In the genomic region with DNA sequence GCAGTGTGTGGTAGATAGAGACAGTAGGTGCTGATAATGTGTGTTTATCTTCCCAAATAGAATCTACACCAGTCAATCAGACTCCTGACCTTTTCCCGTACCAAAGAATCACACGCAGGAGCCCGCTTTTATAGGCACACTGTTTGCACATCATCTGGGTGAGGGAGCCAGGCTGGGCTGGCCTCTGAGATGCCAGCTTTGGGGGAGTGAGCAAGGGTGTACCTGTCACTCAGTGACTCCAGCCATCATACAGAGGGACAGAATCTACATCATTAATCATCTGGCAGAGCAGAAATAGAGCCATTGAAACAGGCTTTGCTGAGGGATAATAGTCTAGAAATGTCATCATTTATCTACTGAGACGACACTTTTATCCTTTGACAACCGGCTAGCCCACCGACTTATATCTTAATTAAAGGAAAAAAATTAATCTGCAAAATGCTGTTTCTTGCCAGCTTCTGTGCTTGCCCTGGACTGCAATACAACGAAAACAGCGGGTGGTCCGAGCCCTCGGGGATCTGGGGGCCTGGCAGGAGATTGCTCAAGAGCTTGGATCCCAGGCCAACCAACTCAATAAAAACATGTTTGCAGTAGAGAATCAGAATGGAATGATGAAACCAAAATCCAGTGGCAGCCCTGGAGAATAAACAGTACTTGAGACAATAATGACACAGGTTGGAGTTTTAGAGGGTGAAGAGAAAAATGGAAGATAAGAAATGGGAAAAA, we compare ENCODE assay signal across 19 mouse cellular contexts.
DNase-seq lines count a peak whose midpoint lies in the region; ATAC-seq and TF ChIP-seq lines count a peak whose summit lies in the region.
"Had no signal": no experiment of that assay in that cellular context is flagged by ENCODE, and none has a peak within 500 bp of the region (broad histone marks: within the 10 kb centered on the region; RNA-seq: fewer than 3 reads in every experiment).

No protein-coding gene starts in this region.

- H3K36me3 ChIP-seq in forebrain, embryonic 15.5 days: 0 out of 2 replicates have a peak, but pooled peaks cover 3% of the 10 kb centered on the region
- peaks cover 2% of the 10 kb centered on the region; the same call in 1 of the 2 replicates for H3K36me3 ChIP-seq in forebrain, embryonic 13.5 days (ENCODE audit: poor library complexity, severe bottlenecking)
- no peaks in the 10 kb centered on the region for H3K36me3 ChIP-seq in heart, adult 2 months (ENCODE audit: control insufficient read depth, insufficient read depth, low read length)
- no peaks in the 10 kb centered on the region for H3K36me3 ChIP-seq in heart, embryonic 11.5 days (ENCODE audit: control insufficient read depth, insufficient read depth, low read length)
- H3K36me3 ChIP-seq in midbrain, embryonic 13.5 days: peaks cover 25% of the 10 kb centered on the region
- H3K36me3 ChIP-seq: G1E; limb, embryonic 12.5 days; liver, embryonic 15.5 days had no signal

- H3K9ac ChIP-seq in forebrain, embryonic 15.5 days (replicated peaks): no peak overlapping the region
- H3K9ac ChIP-seq in forebrain, embryonic 13.5 days: no peak overlapping the region
- no peak overlapping the region for H3K9ac ChIP-seq in heart, adult 2 months (ENCODE audit: low read depth, low read length)
- no peak overlapping the region for H3K9ac ChIP-seq in heart, embryonic 11.5 days (ENCODE audit: low read depth, low read length)
- no peak overlapping the region for H3K9ac ChIP-seq in midbrain, embryonic 13.5 days (replicated peaks)
- H3K9ac ChIP-seq: hindbrain, embryonic 15.5 days; limb, embryonic 12.5 days; liver, embryonic 15.5 days; neural tube, embryonic 13.5 days had no signal

- TF ChIP-seq CTCF in heart, adult 2 months (IDR thresholded peaks at IDR 0.05): no peak

- no peak overlapping the region for H3K4me3 ChIP-seq in forebrain, embryonic 15.5 days
- no peak overlapping the region for H3K4me3 ChIP-seq in forebrain, embryonic 13.5 days
- no peak overlapping the region for H3K4me3 ChIP-seq in heart, adult 2 months
- no peak overlapping the region for H3K4me3 ChIP-seq in heart, embryonic 11.5 days (ENCODE audit: low read depth, low read length)
- H3K4me3 ChIP-seq in midbrain, embryonic 13.5 days (replicated peaks): no peak overlapping the region
- H3K4me3 ChIP-seq: hindbrain, embryonic 15.5 days; limb, embryonic 12.5 days; liver, embryonic 15.5 days; neural tube, embryonic 13.5 days had no signal

- 48% methylated on average over 10 of the region's 10 CpGs for WGBS in forebrain, embryonic 15.5 days
- 66% methylated on average over 10 of the region's 10 CpGs for whole genome bisulfite sequencing in forebrain, embryonic 13.5 days
- WGBS in heart, adult 2 months: 66% methylated on average over 10 of the region's 10 CpGs
- WGBS in heart, embryonic 11.5 days (ENCODE audit: insufficient replicate concordance): 53% methylated on average over 10 of the region's 10 CpGs
- 64% methylated on average over 10 of the region's 10 CpGs for WGBS in midbrain, embryonic 13.5 days

- peak; percentile 47 to 57 for DNase-seq in heart, adult 2 months
- DNase-seq in left cerebral cortex, postnatal 4 days: peak; percentile 64
- DNase-seq in left cerebral cortex, adult 8-10 months (ENCODE audit: low spot score in 2 of 2): no peak
- no peak for DNase-seq in natural killer cell, adult 2 months (ENCODE audit: low spot score in 2 of 2)
- DNase-seq: cerebellum, adult 8-10 months; gastrocnemius, postnatal 14 days; kidney, postnatal 36 days; lung, postnatal 14 days; thymus, postnatal 14 days had no signal

- no peak overlapping the region for H3K4me2 ChIP-seq in forebrain, embryonic 15.5 days (replicated peaks)
- H3K4me2 ChIP-seq in forebrain, embryonic 13.5 days: no peak overlapping the region
- H3K4me2 ChIP-seq in heart, embryonic 11.5 days: no peak overlapping the region
- no peak overlapping the region for H3K4me2 ChIP-seq in midbrain, embryonic 13.5 days (replicated peaks)
- H3K4me2 ChIP-seq: hindbrain, embryonic 15.5 days; limb, embryonic 12.5 days; liver, embryonic 15.5 days; neural tube, embryonic 13.5 days had no signal

- peak overlapping the region; percentile 19; the same call in 1 of the 2 replicates for H3K27ac ChIP-seq in forebrain, embryonic 15.5 days (replicated peaks)
- H3K27ac ChIP-seq in forebrain, embryonic 13.5 days: no peak overlapping the region
- no peak overlapping the region for H3K27ac ChIP-seq in heart, adult 2 months
- H3K27ac ChIP-seq in heart, embryonic 11.5 days (ENCODE audit: low read depth, low read length): no peak overlapping the region
- 0 out of 2 replicates have a peak overlapping the region, but pooled peaks have one; percentile 0 for H3K27ac ChIP-seq in midbrain, embryonic 13.5 days
- H3K27ac ChIP-seq: hindbrain, embryonic 15.5 days; limb, embryonic 12.5 days; liver, embryonic 15.5 days; neural tube, embryonic 13.5 days had no signal

- no peaks in the 10 kb centered on the region for H3K9me3 ChIP-seq in forebrain, embryonic 15.5 days
- H3K9me3 ChIP-seq in forebrain, embryonic 13.5 days (replicated peaks): no peaks in the 10 kb centered on the region
- H3K9me3 ChIP-seq in heart, embryonic 11.5 days (replicated peaks; ENCODE audit: control insufficient read depth, low read length): no peaks in the 10 kb centered on the region
- H3K9me3 ChIP-seq in midbrain, embryonic 13.5 days: no peaks in the 10 kb centered on the region
- H3K9me3 ChIP-seq: hindbrain, embryonic 15.5 days; limb, embryonic 12.5 days; liver, embryonic 15.5 days; neural tube, embryonic 13.5 days had no signal

- TF ChIP-seq POLR2A in heart, adult 2 months (IDR thresholded peaks at IDR 0.05; ENCODE audit: insufficient read depth, low read depth, low read length): no peak

- H3K4me1 ChIP-seq in forebrain, embryonic 15.5 days: peaks cover 31% of the 10 kb centered on the region
- peaks cover 37% of the 10 kb centered on the region for H3K4me1 ChIP-seq in forebrain, embryonic 13.5 days
- H3K4me1 ChIP-seq in heart, adult 2 months (ENCODE audit: control insufficient read depth, insufficient read depth, low read length): 0 out of 2 replicates have a peak, but pooled peaks cover 1% of the 10 kb centered on the region
- no peaks in the 10 kb centered on the region for H3K4me1 ChIP-seq in heart, embryonic 11.5 days (ENCODE audit: control insufficient read depth, insufficient read depth, low read length)
- H3K4me1 ChIP-seq in midbrain, embryonic 13.5 days (replicated peaks): peaks cover 44% of the 10 kb centered on the region
- H3K4me1 ChIP-seq: liver, embryonic 15.5 days had no signal

- no peak for ATAC-seq in forebrain, embryonic 15.5 days (replicated peaks)
- ATAC-seq in forebrain, embryonic 13.5 days: no peak
- no peak for ATAC-seq in heart, embryonic 11.5 days (replicated peaks; ENCODE audit: insufficient number of reproducible peaks, low FRiP score, low TSS enrichment)
- ATAC-seq in midbrain, embryonic 13.5 days: peak; percentile 10; the same call in 1 of the 2 replicates
- ATAC-seq: intestine, embryonic 16.5 days had no signal

- intact Hi-C loops in heart, adult 2 months (cut with DNase I): no loop called here
- intact Hi-C loops in left cerebral cortex, postnatal 4 days (cut with DNase I): loop anchor here (10.0 kb wide), 2 partner anchors 114 to 184 kb away; no protein-coding TSS in a partner anchor

- no peaks in the 10 kb centered on the region for H3K79me2 ChIP-seq in heart, adult 2 months (replicated peaks; ENCODE audit: control insufficient read depth, insufficient read depth, low read length)

- TF ChIP-seq EP300 in heart, adult 2 months (IDR thresholded peaks at IDR 0.05; ENCODE audit: insufficient read depth, low read depth, low read length): no peak

- H3K27me3 ChIP-seq in forebrain, embryonic 15.5 days: no peaks in the 10 kb centered on the region
- H3K27me3 ChIP-seq in forebrain, embryonic 13.5 days: peaks cover 9% of the 10 kb centered on the region; the same call in 1 of the 2 replicates
- no peaks in the 10 kb centered on the region; the same call in 1 of the 2 replicates for H3K27me3 ChIP-seq in heart, adult 2 months (ENCODE audit: control insufficient read depth, insufficient read depth, low read length)
- no peaks in the 10 kb centered on the region for H3K27me3 ChIP-seq in heart, embryonic 11.5 days (ENCODE audit: control insufficient read depth, insufficient read depth, low read length)
- peaks cover 5% of the 10 kb centered on the region; the same call in 1 of the 2 replicates for H3K27me3 ChIP-seq in midbrain, embryonic 13.5 days
- H3K27me3 ChIP-seq: liver, embryonic 15.5 days; neural tube, embryonic 13.5 days had no signal

Comparison
In these comparisons a context has a peak if more than half of its experiments do, and no peak if none do; other contexts are left out.
1. H3K27ac ChIP-seq: peak in forebrain, embryonic 15.5 days (single experiment) and midbrain, embryonic 13.5 days (single experiment); none in forebrain, embryonic 13.5 days (single experiment), heart, adult 2 months (single experiment) and heart, embryonic 11.5 days (single experiment).
2. DNase-seq: peak in heart, adult 2 months (2 of 2) and left cerebral cortex, postnatal 4 days (single experiment); none in left cerebral cortex, adult 8-10 months (0 of 2) and natural killer cell, adult 2 months (0 of 2).